Mouse (Mus musculus): ENCODE data around the gene Zkscan17.

Zkscan17 gene

GRCm38 (mm10) chr11:59450230-59450771, 76.2 kb downstream of the Zkscan17 start:
- peak; percentile 43 for DNase-seq

DNA sequence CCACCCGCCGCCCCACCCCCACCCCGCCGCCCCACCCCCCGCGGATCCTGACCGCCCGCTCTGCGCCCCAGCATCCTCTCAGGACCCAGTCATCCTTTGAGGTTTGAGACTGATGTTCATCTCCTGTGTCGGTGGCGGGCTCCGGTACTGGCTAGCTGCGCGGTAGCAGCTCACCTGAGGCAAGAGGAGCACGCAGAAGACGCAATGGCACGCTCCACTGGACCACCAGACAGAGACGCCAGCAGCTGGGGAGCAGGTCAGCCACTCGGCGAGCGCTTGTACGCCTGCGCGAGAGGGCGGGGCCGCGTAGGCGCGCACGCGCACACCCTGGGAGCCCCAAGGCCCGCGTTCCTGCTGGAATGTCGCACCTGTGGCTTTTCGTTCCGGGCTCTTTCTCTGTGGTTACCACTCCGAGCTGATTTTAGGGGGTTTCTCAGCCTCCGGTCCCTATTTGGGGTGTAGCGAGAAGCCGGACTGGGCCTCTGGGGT, 76.8 kb downstream of the Zkscan17 start, which contains the start of gene Jmjd4:
TSS of gene Jmjd4 (plus strand) at position 305 of the 489 bp plus-strand sequence.
- DNase-seq, result peak; percentile 94

GRCm38 (mm10) chr11:59443102-59443501, 83.4 kb downstream of the Zkscan17 start:
- no peak for DNase-seq

GRCm38 (mm10) chr11:59437954-59438353, 88.6 kb downstream of the Zkscan17 start:
- DNase-seq, result no peak
